Mouse (Mus musculus) thymus, adult 18-20 months (tissue): ENCODE measurements at regions not wholly inside any gene's neighbourhood (a gene's known extent, or its start where the extent isn't known, plus 50 kb on each side); places are given as distances from the start of the nearest gene placed in this dataset.

Experiments
- DNase-seq, 2 experiments: peaks; one replicate each; pipeline ENCODE4 v3.0.0; 2022; ENCODE audit warnings: mixed read lengths in 2 of 2

DNA sequence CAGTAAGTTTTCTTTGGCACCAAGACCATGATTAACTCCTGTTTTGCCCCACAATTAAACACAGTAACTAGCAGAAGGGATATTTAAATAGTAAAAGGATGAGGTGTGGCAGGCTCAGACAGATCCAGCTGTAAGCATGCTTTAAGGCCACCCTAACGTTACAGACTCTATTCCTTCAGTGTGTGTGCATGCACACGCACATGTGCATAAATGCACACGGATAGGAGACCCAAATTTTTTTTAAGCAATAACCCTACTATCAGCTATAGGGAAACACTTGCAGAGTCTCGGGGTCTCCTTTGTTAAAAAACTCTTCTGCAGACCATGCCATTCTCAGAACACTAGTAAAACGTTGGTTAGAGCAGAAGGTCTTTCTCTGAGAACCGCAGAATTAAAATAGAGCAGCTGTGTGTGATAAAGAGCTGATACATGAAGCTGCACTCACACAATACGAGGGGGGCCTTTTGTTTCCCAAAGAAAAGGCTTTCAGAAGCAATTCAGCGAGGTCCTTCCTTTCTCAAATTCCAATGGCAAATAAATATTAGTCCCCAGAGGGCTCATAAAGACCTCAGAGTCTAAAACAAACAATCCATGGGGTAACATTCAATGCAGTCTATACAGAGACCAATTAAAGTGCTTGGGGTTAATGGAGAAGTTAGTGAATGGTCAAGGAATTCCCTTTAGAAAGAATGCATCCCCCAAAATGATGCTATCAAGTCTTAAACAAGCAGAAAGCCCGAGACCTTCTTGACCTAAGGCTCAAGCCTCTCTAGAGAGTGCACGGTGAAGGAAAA is 300.3 kb upstream of the Cd180 start:
- no peak for DNase-seq

DNA sequence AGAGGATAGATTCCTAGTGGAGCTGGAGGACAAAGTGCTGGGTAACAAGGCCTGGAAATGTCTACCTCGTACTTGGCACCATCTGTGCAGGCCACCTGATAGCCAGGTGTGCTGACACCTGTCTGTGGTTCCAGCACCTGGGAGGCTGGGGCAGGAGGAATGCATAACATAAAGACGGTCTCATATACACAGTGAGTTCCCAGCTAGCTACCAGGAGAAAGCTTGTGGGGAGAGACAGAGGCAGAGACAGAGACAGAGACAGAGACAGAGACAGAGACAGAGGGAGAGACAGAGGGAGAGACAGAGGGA is 299.7 kb upstream of the Cd180 start:
- no peak for DNase-seq

DNA sequence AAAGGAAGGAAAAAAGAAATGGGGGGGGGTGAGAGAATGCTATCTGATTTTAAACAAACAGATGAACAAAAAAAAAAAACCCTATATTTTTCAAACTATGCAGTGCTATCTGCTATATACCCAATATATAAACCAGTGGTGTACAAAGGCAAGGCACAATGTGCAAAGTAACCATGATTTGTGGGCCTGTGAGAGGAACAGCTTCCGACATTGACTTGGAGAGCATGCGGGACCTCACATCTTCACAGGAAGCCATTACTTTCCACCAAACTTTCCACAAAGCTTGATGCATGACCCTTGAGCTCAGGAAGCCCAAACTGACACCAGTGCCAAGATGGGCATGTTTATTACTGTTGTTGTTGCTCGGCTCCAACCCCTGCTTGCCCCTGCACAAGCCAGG is 299.3 kb upstream of the Cd180 start:
- DNase-seq: no peak

DNA sequence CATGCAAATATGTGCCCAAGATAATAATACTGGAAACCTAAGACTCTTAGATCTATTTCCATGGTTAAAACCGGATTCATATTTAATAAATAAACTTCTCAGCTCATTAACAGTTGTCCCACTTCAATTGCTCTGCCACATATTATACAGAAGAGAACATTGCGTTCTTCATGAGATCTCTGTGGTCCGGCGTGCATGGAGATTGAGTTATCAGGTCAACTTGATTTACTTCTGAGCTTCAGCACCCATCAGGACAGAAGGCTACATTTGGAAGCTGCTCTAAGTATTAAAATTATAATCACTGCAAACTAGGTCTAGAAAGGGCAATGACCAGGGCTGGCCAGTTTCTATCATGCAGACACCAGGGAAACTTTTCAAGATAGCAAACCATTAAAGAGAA is 295.9 kb upstream of the Cd180 start:
- no peak for DNase-seq

DNA sequence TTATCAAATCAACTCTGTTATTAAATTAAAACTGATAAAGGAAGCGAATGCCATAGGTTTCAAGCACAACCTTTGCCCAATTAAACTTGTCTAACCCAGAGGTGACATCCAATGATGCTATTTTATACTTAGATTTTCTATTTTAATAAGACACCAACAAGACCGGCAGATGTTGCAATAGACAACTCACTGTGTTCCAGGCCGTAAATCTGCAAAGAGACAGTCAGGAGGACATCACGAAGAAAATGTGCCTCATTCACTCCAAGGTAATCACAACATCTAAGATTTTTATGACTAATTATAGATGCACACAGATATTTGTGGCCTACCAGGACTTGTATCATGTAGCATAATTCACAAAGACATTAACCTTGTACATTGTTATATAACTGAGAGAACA is 281.5 kb upstream of the Cd180 start:
- DNase-seq: no peak

DNA sequence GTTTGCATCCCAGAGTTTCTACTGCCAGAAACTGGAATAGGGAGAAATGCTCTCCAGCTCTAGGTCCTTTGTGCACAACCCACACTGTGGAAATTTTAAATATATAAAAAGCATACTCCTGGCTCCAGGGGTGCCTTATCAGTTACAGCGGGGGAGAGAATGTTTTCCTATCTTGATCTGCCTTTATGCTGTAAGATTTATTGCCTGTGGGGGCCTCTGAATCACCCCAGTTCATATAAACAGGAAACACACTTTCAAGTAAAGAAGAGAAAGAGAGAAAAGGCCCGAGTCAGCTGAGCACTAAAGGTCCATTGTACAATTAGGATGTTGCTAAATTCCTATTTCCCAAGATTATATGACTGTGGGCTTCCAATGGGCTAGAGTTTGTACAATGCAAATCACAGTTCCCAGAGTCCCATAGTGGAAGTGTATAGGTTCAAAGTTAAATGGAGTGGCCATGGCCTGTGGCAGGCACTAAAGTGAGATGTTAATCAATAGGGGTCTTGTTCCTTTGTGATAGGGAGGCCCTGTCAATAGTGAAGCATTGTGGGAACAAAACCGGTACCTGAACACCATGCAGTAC is 258.9 kb upstream of the Cd180 start:
- no peak for DNase-seq

DNA sequence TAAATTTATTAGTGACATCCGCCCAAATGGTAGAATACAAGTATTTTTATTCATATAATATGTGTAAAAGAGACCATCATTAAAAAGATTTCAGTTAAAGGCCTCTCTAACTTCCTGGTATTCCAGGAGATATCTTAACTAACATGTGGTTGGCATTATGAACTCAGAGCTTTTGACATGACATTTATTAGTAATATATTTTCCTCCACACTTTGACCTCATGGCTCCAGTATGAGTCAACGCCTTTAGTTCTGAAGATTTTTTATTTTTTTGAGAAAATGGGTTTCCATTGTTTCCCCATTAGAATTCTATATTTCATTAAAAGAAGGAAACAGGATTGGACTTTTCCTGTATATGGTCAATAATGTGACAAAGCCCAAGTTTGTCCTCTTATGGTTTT is 250.7 kb upstream of the Cd180 start:
- no peak for DNase-seq

DNA sequence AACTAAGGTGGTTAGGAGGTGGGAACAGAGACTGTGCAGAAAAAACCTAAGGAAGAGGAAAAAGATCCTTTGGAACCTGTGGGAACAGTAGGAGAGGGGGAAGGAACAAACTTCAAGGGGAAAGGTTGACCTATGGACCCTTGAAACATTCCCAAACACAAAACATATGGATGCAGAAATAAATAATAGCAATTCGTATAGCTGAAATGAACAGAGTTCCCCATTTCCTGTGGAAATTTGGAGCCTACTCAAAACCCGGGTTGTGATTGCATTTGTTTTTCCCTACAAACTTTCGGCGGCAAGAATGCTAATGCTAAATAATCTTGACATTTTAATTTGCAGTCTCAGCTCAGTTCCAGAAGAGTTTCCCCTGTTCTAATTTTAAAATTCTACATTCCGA is 246.0 kb upstream of the Cd180 start:
- no peak for DNase-seq

DNA sequence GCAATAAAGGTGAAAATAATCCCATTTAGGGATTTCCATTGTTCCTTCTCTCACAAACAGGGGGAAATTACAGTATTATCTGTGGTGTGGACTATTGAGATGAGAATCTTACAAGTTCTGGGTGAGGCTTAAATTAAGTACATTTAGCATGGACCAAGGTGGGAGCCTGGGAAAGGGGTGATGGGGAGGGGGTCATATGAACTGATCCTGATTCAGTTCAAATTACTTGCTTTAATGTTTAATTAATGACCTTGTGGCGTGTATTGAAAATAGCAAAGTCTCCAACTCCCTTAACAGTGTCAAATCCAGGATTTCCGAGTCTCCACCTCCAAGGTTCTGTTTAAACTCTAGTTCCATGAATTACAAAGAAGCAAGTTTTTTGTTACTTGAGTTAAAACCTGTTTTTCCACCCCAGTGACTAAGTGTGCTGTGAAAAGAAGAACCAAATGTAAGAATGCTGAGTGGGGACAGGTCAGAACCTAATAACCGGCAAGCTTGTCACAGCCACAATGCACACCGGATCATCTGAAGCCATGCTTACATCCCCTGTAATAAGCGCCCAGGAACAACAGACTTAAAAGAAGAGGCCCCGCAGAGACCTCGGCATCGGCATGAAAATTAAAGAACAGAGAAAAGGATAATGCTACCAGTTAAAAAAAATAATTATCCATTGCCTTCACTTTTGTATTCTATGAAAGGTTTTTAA is 243.8 kb upstream of the Cd180 start:
- no peak for DNase-seq

DNA sequence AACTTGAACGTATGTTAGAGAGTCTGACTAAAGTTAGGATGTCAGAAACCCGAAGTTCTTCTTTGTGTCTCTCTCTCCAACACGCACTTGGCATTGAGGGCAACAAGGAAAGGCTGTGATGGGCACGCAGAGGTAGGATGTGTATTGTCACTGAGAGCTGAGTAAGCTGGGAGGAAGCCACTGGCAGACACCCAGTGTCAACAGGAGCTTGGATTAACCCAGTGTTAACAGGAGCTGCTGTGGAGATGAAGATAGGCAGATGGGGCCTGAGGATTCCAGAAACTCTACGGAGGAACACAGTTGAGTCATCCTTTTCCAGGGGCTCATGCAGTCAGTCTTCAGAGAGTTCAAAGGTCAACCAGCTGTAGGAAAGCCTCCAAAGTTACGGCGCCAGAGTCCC is 242.2 kb upstream of the Cd180 start:
- no peak for DNase-seq

DNA sequence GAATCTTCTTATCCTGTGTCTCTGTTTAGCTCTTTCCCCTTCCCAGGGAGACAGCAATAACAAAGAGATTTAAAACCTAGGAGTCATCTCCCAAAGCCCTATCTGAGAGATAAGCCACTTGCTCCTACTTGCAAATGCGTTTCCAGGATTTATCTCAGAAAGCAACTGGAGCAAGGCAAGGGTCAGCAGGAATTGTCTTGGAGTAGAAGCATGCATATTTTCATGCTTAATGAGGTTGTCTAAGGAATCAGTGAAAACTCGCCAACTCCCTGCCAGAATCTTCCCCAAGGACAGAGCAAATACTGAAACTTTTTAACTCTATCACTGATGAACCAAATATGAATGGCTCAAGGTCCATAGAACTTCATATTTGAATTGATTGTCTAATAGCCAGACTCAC is 234.6 kb upstream of the Cd180 start:
- no peak for DNase-seq

DNA sequence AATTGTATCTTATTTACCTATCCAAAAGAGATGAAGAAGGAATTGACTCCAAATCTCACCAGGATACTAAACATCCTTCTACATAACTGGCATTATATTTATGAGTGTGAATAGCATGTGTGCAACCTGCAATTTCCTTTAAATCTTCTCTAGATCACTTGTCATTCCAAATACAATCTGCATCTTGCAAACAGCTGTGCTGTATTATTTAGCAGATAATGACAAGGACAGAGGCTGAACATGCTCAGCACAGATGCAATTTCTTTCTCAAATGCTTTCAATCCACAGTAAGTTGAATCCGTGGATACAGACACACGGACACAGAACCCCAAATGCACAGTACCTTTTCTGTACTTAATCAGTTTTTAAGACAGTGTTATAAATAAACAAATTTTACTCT is 229.4 kb upstream of the Cd180 start:
- no peak for DNase-seq

DNA sequence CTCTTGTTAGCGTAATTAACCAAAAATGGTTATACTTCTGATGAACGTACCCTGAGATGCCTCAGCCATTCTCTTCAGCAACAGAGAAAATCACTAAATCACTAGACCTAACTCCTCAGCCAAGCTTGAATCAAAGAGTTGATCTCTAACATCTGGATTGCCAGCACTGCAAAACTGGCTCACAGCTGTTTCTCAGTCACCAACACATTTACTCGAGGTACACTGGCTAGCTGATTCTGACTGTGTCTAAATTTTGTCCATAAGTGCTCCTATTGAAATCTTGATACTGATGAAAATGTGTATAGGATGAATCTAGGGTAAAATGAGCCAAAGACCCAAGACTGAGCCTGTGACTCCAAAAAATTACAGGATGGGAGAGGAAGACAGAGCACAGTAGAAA is 211.5 kb upstream of the Cd180 start:
- DNase-seq: no peak

DNA sequence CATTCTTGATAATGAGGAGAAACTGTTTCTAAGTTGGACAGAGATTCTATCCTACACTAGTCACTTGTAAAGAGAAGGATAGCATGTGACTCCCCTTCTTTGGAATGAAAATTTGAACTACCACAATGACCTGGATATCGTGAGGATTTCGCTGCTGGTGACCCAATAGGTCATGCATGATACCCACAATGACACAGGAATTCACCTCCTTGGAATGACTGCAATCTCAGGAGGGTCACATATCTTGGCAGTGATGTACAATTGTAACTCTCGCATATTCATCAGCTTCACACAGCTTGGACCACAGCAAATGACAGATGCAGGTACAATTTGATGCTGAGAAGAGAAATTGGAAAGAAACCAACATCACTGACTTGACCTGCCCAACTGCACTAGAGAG is 210.9 kb upstream of the Cd180 start:
- DNase-seq: no peak

DNA sequence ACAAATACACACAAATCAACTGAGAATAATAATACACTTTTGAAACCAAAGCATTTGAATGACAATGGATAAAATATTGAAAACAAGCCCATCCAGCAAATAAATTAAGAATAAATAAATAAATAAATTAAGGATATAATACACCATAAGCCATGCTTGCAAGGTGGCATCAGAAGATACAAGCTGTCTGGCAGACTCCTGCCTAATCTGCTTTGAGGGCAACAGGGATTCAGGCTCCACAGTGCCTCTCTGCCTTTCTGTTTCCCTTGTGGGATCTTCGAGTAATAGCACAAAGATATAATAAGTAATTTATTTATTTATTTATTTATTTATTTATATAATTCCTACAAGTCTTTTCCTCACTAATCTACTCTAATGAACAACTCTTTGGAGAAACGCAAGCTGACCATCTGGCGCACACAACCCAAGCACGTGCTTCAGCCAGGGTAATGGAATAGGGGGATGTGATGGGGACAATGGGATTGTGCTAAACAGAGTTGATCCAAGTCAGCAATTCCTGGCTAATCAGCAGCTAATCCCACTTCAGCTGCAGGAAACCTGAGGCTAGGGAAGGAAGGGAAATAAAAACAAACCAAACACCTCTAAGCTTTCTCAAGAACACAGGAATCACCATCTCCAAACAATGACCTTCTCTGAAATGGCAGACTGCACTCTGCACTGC is 205.8 kb upstream of the Cd180 start:
- no peak for DNase-seq

DNA sequence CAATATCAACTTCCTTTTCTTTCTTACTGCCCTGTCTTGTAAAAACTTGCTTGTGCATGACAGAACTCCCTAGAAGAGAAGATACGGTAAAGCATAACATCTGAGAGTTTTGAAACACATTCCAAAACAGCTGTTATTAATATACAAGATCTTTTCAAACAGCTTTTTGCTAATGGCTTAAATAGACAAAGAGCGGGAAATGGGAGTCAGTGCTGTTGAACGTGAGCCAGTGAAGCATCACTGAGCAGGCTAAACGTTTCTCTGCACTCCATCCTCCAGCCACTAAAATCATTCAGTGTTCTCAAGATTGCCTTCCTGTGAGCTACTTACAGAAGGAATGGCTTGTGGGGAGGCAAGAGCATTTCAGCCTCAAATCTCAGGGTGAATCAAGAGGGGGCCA is 202.0 kb upstream of the Cd180 start:
- DNase-seq: no peak

DNA sequence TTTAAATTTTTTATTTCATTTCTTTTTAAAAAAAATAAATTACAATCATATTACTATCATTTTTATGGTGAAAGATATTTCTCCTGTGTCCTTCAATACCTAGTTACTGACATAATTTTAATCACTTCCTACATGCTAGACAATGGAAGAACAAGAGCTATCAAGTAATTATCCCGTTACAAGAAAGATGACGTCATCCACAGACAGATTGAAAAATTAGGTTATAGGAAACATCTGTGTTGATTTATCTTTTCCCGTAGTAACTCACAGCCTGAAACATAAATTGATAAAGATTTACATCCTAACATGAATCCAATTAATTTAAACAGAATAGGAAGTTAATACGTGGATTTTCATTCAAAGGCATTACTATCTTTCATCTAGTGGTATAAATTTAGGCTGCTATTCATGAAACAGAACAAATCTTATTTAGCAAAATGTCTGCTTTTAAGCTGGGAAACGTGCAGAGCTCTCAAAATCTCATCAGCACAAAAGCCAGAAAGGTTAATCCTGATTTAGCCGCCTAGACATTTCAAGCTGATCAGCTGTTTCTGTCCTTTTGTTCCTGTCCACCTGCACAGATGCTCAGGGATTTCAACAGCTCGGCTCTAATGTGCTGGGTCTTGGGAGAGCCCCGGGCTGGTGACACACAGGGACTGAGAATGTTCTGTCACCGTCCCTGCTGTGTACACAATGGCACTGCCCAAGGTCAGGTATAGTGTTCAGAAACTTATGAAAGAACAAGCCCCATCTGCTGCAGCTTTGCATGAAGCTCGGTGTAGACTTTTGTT is 189.0 kb upstream of the Cd180 start:
- DNase-seq: no peak

DNA sequence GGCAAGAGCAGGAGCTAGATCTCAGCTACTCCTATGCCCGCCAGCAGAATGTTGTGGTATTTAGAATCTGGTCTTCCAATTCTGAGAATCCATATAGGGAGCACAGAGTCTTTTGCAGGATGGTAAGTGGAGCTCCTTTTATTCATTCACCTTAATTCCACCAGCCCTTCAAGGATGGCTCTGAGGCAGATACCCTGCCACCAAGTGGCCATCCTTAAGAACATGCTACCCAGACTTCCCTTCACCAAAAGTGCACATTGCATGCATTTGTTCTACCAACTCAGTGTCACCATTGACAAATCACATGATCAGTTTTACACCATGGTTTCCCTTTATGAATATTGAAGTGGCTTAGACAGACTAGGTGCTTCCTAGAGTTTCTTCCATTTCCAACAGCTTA is 186.1 kb upstream of the Cd180 start:
- no peak for DNase-seq

DNA sequence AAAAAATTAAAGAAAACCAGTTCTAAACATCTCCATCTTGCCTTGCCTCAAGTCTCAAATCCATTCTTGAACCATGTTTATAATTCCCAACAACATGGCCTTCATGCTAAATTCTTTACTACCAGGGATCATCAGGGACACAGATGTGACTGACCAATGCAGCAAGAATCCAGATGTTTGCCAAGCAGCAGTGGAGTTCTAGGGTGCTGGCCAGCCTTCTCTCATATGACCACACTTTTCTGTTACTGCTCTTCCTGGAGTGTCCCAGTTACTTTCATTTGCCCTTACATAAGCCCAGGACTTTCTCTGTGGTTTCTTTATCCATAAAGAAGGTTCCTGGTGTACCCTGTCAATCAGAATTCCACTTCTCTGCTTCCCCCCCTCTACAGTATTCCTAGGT is 185.4 kb upstream of the Cd180 start:
- DNase-seq: no peak

DNA sequence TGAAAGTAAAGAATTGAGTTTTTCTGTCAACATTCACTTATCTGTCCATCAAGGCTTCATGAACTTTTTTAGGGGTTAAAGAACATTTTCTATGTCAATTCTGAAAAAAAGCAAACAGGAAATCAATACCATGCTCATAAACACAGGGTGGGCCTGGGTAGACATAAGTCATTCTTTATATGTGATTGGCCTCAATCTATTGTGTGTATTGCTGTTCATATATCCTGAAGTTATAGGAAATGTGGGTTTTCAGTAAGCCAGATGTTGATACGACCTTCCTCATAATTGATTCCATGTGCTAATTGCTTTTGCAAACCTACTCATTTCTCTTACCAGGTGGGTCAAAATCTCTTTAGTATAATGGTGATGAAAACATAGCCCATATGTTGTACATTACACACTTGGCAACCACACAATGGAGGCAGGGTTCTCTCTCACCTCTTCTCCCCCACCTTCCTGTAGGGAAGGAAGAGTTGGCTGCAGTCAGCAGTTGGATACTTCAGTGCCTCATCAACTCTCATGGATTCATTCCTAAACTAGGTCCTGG is 182.6 kb upstream of the Cd180 start:
- no peak for DNase-seq

DNA sequence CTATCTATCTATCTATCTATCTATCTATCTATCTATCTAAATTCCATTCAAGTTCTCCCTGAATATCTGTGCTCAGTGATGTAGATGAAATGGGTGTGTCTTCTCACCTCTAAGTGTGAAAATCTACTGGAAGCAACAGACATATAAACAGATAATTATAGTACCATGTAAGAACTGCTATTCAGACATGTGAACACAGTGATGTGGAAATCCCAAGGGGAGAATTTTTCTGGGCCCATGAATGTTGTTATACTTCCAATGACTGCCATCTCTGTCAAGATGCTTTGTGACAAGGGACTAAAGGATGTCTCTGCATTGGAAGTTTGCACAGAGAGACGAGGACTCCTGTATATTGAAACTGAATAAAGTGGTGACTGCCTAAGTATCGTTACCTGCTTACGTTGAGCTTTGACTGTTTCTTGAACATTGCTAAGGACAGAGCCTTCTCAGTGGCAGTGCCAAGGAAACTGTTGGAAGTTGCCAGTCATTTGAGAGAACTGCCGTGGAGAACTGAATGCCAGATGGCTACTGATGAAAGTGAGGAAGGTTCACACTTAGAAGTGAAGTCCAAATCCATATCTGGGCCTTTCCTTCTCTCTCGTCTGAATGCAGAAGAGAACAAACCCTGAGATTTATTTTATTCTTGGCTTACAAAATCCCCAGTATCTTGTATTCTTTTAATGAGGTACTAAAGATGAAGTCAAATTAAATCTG is 175.0 kb upstream of the Cd180 start:
- no peak for DNase-seq

DNA sequence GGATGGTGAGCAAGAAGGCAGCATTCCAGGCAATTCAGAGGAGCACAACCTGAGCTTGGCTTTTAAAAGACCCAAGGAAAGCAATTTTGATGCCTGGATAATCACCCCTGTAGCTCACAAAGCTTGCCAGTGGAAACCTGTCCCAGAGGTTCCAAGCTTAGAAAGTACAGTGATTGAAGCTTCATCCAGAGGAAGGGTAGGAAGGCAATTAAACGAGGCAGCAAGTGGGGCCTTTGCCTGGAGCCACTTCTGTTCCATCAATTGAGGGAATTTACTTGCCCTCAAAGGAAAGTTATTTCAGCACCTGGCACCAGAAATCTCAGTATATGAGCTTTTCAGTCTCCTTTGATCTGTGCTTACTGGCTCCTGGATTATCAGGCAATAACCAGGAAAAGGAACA is 171.9 kb upstream of the Cd180 start:
- DNase-seq: no peak
